Mouse (Mus musculus) frontal cortex, adult (tissue): ENCODE results near the gene Bmp6.

Experiments
- ATAC-seq: cut with Nextera tagmentation; 2 replicates; pipeline ENCODE4 v1.9.2; 2017; ENCODE audit warnings: mild to moderate bottlenecking, moderate library complexity, mixed read lengths; ENCODE audit not compliant: low TSS enrichment

Bmp6 gene

GRCm38 (mm10) chr13:38544769-38545445 is 200.0 kb downstream of the Bmp6 start:
- ATAC-seq, result no peak

DNA sequence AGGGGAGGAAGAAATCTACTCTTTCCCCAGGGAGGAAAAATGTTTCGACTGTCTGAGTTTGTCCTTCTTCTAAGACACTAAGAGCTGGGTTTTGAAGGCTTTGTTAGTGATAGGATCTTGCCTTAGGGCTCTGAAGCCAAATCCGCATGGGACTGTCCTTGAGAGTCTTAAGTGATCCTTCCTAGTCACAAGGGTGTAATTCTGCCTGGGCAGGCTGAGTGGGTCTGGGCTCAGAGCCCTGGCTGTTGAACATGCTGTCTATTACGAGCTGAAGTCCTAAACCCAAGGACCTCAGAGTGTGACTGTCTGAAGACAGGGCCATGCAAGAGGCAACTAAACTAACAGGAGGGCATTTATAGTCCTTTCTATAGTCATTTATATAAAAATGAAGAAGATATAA is 200.6 kb downstream of the Bmp6 start:
- ATAC-seq, result no peak

DNA sequence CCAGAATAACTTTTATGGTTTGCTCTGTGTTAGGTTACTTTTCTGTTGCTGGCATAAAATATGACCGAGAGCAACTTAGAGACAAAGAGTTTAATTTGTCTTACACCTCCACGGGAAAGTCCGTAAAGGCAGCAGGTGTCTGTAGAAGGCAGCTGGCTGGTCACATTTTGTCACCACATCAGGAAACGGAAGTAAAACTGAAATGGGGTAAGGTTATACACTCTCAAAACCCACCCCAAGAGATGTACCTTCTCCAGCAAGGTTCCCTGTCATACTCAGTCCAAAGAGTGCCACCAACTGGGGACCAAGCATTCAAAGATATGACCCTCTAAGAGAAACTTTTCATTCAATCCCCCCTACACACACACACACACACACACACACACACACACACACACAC is 201.8 kb downstream of the Bmp6 start:
- ATAC-seq, result no peak

- no peak for ATAC-seq
These were observed 202.8 kb downstream of the Bmp6 start for GRCm38 (mm10) chr13:38547717-38548116.

- ATAC-seq, result no peak
These were observed 203.8 kb downstream of the Bmp6 start for GRCm38 (mm10) chr13:38548681-38549080.
